8 mouse cellular contexts compared by ENCODE assay signal in the genomic region with DNA sequence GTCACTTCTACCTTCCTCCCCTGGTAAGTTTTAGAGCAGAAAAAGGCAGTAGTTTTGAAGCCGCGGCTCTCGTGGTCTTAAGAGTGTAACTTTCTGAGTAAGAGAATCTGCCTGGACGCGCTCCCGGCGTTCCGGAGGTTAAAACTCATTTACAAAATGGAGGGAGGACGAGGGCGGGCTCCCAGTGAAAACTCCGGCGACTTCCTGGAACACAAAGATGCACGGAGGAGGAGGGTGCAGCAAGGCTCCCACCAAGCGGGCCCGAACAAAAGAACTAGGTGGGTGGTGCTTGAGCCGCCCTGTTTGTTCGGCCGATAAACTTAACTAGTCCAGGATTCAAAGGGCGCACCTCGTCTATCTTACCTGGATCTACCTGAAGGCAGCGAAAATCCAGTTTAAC. TPM values are rescaled to one million over a fixed set of nuclear protein-coding genes. Genes with fewer than 3 reads are reported as not detected.
DNase-seq lines count a peak whose midpoint lies in the region; ATAC-seq and TF ChIP-seq lines count a peak whose summit lies in the region.

No protein-coding gene starts in this region.

- no peak for TF ChIP-seq CTCF in Patski (IDR thresholded peaks at IDR 0.05)

- H3K9ac ChIP-seq in hindbrain, embryonic 12.5 days: peak overlapping the region; percentile 73

- POLR2A ChIA-PET in Patski (lab: Charles Lee): interaction anchor here (1.8 kb wide), 1 partner anchor 11 kb away, joined by 7 read pairs; no protein-coding TSS in a partner anchor

- H3K4me3 ChIP-seq in hindbrain, embryonic 12.5 days: peak overlapping the region; percentile 66

- ATAC-seq in Patski: peak; percentile 19
- peak; percentile 62 for ATAC-seq in hindbrain, embryonic 12.5 days (ENCODE audit: low FRiP score)

- H3K36me3 ChIP-seq in hindbrain, embryonic 12.5 days: 0 out of 2 replicates have a peak, but pooled peaks cover 4% of the 10 kb centered on the region

- no peak for DNase-seq in Patski (ENCODE audit: low read depth, low spot score)
- peak; percentile 42 for DNase-seq in cerebellum, adult 8-10 months
- DNase-seq in forelimb bud, embryonic 11.5 days (ENCODE audit: low read depth, low spot score): peak; percentile 72
- DNase-seq in left cerebral cortex, postnatal 4 days: peak; percentile 57
- peak; percentile 72 for DNase-seq in mesoderm, embryonic 11.5 days (ENCODE audit: low read depth, low spot score)
- DNase-seq in right cerebral cortex, postnatal 4 days: peak; percentile 30
- peak; percentile 66 to 69 for DNase-seq in urinary bladder, postnatal 4 days (ENCODE audit: low spot score in 2 of 2)

- H3K4me1 ChIP-seq in hindbrain, embryonic 12.5 days: peaks cover 27% of the 10 kb centered on the region

- CTCF ChIA-PET in Patski (lab: Charles Lee): no interaction called here

- peak overlapping the region; percentile 86 for H3K27ac ChIP-seq in hindbrain, embryonic 12.5 days

- no peaks in the 10 kb centered on the region for H3K9me3 ChIP-seq in hindbrain, embryonic 12.5 days (replicated peaks)

- in situ Hi-C loops in Patski (cut with MboI; ENCODE audit: low pct_unique_long_range_greater_than_20kb): loop anchor here (5.0 kb wide), 1 partner anchor 35 kb away; no protein-coding TSS in a partner anchor

- H3K4me2 ChIP-seq in hindbrain, embryonic 12.5 days (replicated peaks): peak overlapping the region; percentile 97

- WGBS in hindbrain, embryonic 12.5 days: 2% methylated on average over 21 of the region's 21 CpGs

- no peaks in the 10 kb centered on the region for H3K27me3 ChIP-seq in Patski
- H3K27me3 ChIP-seq in hindbrain, embryonic 12.5 days: no peaks in the 10 kb centered on the region

- intact Hi-C loops in left cerebral cortex, postnatal 4 days (cut with DNase I): no loop called here

RNA-seq across cellular contexts. Expression of a gene that starts 17.5 kb away (rescaled TPM):
- 521 TPM for polyA plus RNA-seq in Patski (2021)
- polyA plus RNA-seq in hindbrain, embryonic 12.5 days (2016; fragmentation: Nextera tagmentation; extraction: Ambion mirVana): 474 and 480 TPM in 2 replicates
- total RNA-seq in left cerebral cortex, postnatal 4 days (2021): 100 to 1,000 TPM; 201 to 220 TPM

RNA-seq across cellular contexts. Expression of a gene that starts 19.9 kb away (rescaled TPM):
- 0.28 TPM for polyA plus RNA-seq in Patski (2021)
- 1.9 and 3.1 TPM in 2 replicates for polyA plus RNA-seq in hindbrain, embryonic 12.5 days (2016; fragmentation: Nextera tagmentation; extraction: Ambion mirVana)
- total RNA-seq in left cerebral cortex, postnatal 4 days (2021): not detected

RNA-seq across cellular contexts. Expression of a gene that starts 55.7 kb away (rescaled TPM):
- polyA plus RNA-seq in Patski (2021): 14.3 TPM
- polyA plus RNA-seq in hindbrain, embryonic 12.5 days (2016; fragmentation: Nextera tagmentation; extraction: Ambion mirVana): 12.2 and 14.9 TPM in 2 replicates
- total RNA-seq in left cerebral cortex, postnatal 4 days (2021): 10 to 100 TPM; 21.3 to 22.8 TPM
